Mouse (Mus musculus) thymus, adult 18-20 months (tissue): ENCODE results near the gene St6gal2.

Experiments
- DNase-seq, 2 experiments: peaks; one replicate each; pipeline ENCODE4 v3.0.0; 2022; ENCODE audit warnings: mixed read lengths in 2 of 2

St6gal2 gene

GRCm38 (mm10) chr17:55445250-55446184 lies at the start of gene St6gal2:
Gene St6gal2, plus strand, starts transcription at chr17:55445382.
- no peak for DNase-seq

- DNase-seq: no peak
Observed at GRCm38 (mm10) chr17:55406043-55406442, 39.1 kb upstream of the St6gal2 start.

- DNase-seq: no peak
Observed at GRCm38 (mm10) chr17:55416519-55416918, 28.7 kb upstream of the St6gal2 start.

- no peak for DNase-seq
Observed at GRCm38 (mm10) chr17:55446185-55446527, 974 bp downstream of the St6gal2 start.

- DNase-seq: no peak
Observed at GRCm38 (mm10) chr17:55446698-55447097, 1.5 kb downstream of the St6gal2 start.

GRCm38 (mm10) chr17:55450943-55451342 lies 5.8 kb downstream of the St6gal2 start:
- no peak for DNase-seq

GRCm38 (mm10) chr17:55454487-55454886 lies 9.3 kb downstream of the St6gal2 start:
- no peak for DNase-seq

- DNase-seq: no peak
Observed at GRCm38 (mm10) chr17:55460187-55460586, 15.0 kb downstream of the St6gal2 start.

- DNase-seq: no peak
Observed at GRCm38 (mm10) chr17:55467579-55467978, 22.4 kb downstream of the St6gal2 start.

- DNase-seq: no peak
Observed at GRCm38 (mm10) chr17:55468963-55469362, 23.8 kb downstream of the St6gal2 start.

GRCm38 (mm10) chr17:55475974-55476373 lies 30.8 kb downstream of the St6gal2 start:
- no peak for DNase-seq

- DNase-seq: no peak
Observed at GRCm38 (mm10) chr17:55477361-55477760, 32.2 kb downstream of the St6gal2 start.

- DNase-seq: no peak
Observed at GRCm38 (mm10) chr17:55479367-55479766, 34.2 kb downstream of the St6gal2 start.

GRCm38 (mm10) chr17:55484108-55484870 lies 39.1 kb downstream of the St6gal2 start:
- DNase-seq: no peak

- no peak for DNase-seq
Observed at GRCm38 (mm10) chr17:55531872-55532271, 86.7 kb downstream of the St6gal2 start.

GRCm38 (mm10) chr17:55548476-55548875 lies 103.3 kb downstream of the St6gal2 start:
- no peak for DNase-seq

- no peak for DNase-seq
Observed at GRCm38 (mm10) chr17:55561774-55562173, 116.6 kb downstream of the St6gal2 start.
